Mouse (Mus musculus) kidney, adult 2 months (tissue): Measurements from ENCODE around the gene Rin1.

Experiments used
- CTCF ChIP-seq: fragments of 200-500 bp; conservative IDR thresholded peaks from 2 replicates; pipeline ENCODE4 v1.5.1; 2011; ENCODE audit warnings: low read depth, mild to moderate bottlenecking, control low read depth, low read length, moderate library complexity, mixed read lengths; ENCODE audit not compliant: insufficient read depth, insufficient read length
- POLR2A ChIP-seq: fragments of 200-500 bp; IDR thresholded peaks from one replicate; pipeline ENCODE4 v1.6.1; 2011; ENCODE audit warnings: low read depth, low read length, control low read depth

GRCm38 (mm10) chr19:5051515-5051914 is 1.2 kb downstream of the Rin1 start:
- no peak for TF ChIP-seq CTCF
- TF ChIP-seq POLR2A, result no peak
